Mouse (Mus musculus) myocyte (in vitro differentiated cells): ENCODE measurements at regions not wholly inside any gene's neighbourhood (a gene's known extent, or its start where the extent isn't known, plus 50 kb on each side); places are given as distances from the start of the nearest gene placed in this dataset.

Experiments used
- H3K27me3 ChIP-seq: one replicate; pipeline ENCODE4 v1.6.1; 2011; ENCODE audit not compliant: control insufficient read depth, insufficient read depth, insufficient read length
- H3K36me3 ChIP-seq: one replicate; pipeline ENCODE4 v1.6.1; 2011; ENCODE audit not compliant: control insufficient read depth, insufficient read depth
- H3K4me2 ChIP-seq: one replicate; pipeline ENCODE4 v1.6.1; 2011; ENCODE audit warnings: low read depth, control low read depth
- H3K4me3 ChIP-seq: one replicate; pipeline ENCODE4 v1.5.1; 2011; ENCODE audit warnings: mild to moderate bottlenecking, control low read depth, moderate library complexity
- H3K79me2 ChIP-seq: one replicate; pipeline ENCODE4 v1.6.1; 2011; ENCODE audit not compliant: control insufficient read depth, insufficient read depth
- H3ac ChIP-seq: one replicate; pipeline ENCODE4 v1.6.1; 2011; ENCODE audit not compliant: control insufficient read depth, insufficient read length
- CEBPB ChIP-seq: IDR thresholded peaks from 2 replicates; pipeline ENCODE4 v1.6.1; 2011; ENCODE audit warnings: mild to moderate bottlenecking, moderate library complexity; ENCODE audit not compliant: poor library complexity, insufficient read depth, severe bottlenecking
- E2F4 ChIP-seq: IDR thresholded peaks from one replicate; pipeline ENCODE4 v1.6.1; 2011; ENCODE audit warnings: mild to moderate bottlenecking, control low read depth, moderate library complexity; ENCODE audit not compliant: insufficient read depth
- MAX ChIP-seq: IDR thresholded peaks from one replicate; pipeline ENCODE4 v1.6.1; 2011; ENCODE audit warnings: low read depth, mild to moderate bottlenecking, control low read depth
- MYOD1 ChIP-seq, 3 experiments: IDR thresholded peaks; one replicate each; pipeline ENCODE4 v1.6.1; 2011; ENCODE audit warnings: control low read depth in 2 of 3, low read depth in 2 of 3, mild to moderate bottlenecking in 2 of 3, moderate library complexity in 1 of 3; ENCODE audit not compliant: insufficient read length in 2 of 3, control insufficient read depth in 1 of 3
- MYOG ChIP-seq, 3 experiments: IDR thresholded peaks; one replicate each; pipeline ENCODE4 v1.6.1; 2011; ENCODE audit warnings: control low read depth in 2 of 3, low read depth in 2 of 3, mild to moderate bottlenecking in 2 of 3; ENCODE audit not compliant: insufficient read length in 2 of 3, control insufficient read depth in 1 of 3, insufficient read depth in 1 of 3
- POLR2A ChIP-seq: IDR thresholded peaks from one replicate; pipeline ENCODE4 v1.6.1; 2011; ENCODE audit warnings: low read depth, mild to moderate bottlenecking, control low read depth, moderate library complexity; ENCODE audit not compliant: insufficient read length
- POLR2AphosphoS2 ChIP-seq: IDR thresholded peaks from one replicate; pipeline ENCODE4 v1.6.1; 2011; ENCODE audit warnings: low read depth, control low read depth; ENCODE audit not compliant: insufficient read length
- REST ChIP-seq: IDR thresholded peaks from one replicate; pipeline ENCODE4 v1.6.1; 2011; ENCODE audit warnings: mild to moderate bottlenecking, control low read depth, moderate library complexity; ENCODE audit not compliant: insufficient read depth, insufficient read length
- SRF ChIP-seq: IDR thresholded peaks from one replicate; pipeline ENCODE4 v1.6.1; 2011; ENCODE audit warnings: low read depth; ENCODE audit not compliant: control insufficient read depth, insufficient read length
- TCF12 ChIP-seq: IDR thresholded peaks from one replicate; pipeline ENCODE4 v1.6.1; 2011; ENCODE audit warnings: mild to moderate bottlenecking, control low read depth; ENCODE audit not compliant: poor library complexity, insufficient read depth, severe bottlenecking
- TCF3 ChIP-seq: IDR thresholded peaks from one replicate; pipeline ENCODE4 v1.6.1; 2011; ENCODE audit warnings: low read depth, control low read depth; ENCODE audit not compliant: insufficient read length
- USF1 ChIP-seq: IDR thresholded peaks from one replicate; pipeline ENCODE4 v1.6.1; 2011; ENCODE audit warnings: low read depth, mild to moderate bottlenecking, control low read depth, moderate library complexity

DNA sequence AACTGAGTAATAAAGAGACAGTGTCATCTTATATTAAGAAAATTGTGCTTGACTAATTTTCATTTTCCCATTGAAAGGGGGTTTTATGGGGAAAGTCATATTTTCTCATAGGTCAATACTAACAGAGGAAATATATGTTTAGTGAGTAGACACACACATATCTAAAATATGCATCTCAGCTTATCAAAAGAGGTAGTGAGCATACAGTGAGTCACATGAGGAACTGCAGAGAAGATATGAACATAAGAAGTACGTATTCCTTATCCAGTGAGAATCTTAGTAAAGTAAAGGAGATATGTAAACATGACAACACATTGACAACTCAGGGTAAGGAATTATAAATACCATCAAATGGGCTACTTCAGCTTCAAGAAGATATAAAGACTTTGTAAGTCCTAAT is 900.3 kb downstream of the Tbl1xr1 start:
- no peaks in the 10 kb centered on the region for H3K79me2 ChIP-seq
- H3K36me3 ChIP-seq: no peaks in the 10 kb centered on the region
- H3K27me3 ChIP-seq: no peaks in the 10 kb centered on the region
- no peak overlapping the region for H3K4me2 ChIP-seq
- TF ChIP-seq USF1 (no peak), POLR2A (no peak), CEBPB (no peak), E2F4 (no peak)
- H3K4me3 ChIP-seq: no peak overlapping the region
- H3ac ChIP-seq: no peak overlapping the region

DNA sequence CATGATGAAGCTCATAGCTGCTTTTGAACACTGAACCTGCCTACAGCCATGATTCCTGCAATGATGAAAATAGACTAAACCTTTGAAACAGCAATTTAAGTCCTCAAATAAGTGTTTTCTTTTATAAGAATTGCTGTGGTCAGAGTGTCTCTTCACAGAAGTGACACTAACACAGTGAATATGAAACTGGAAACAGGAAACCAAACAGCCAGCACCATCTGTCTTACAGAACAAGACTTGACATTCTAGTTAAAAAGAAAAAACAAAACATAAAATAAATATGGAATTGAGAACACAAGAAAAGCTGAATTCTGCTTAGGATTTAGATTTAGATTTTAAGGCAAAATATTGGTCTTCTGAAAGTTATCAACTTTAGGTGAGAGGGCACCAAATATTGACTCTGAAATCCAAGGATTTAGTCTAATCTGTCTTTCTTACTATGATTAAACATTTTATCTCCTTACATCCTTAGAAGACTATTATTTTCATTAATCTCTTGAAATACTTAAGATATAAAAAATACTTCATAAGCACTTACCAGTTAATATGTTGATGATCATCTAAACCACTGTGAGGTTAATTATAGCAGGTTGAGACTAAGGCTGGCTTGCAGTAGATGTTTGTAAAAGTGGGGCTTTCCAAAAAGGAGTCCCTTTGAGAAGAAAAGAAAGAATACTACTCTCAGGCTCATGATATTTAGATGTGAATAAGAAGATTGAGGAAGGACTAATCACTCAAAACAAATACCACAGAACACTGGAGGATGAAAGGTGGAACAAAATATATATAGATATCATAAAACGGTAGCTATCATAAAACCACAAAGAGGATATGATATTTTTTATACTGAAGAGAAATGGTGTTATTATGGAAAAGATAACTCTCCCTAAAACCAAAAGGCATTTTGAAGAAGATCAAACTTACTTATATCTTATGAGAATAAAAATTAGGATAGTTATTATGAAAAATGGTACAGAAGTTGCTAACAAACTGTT is 903.7 kb downstream of the Tbl1xr1 start:
- Histone ChIP-seq H3K4me3 (no peak overlapping the region), H3ac (no peak overlapping the region), H3K4me2 (no peak overlapping the region), H3K27me3 (no peaks in the 10 kb centered on the region), H3K36me3 (no peaks in the 10 kb centered on the region), H3K79me2 (no peaks in the 10 kb centered on the region)
- no peak for TF ChIP-seq E2F4
- no peak for TF ChIP-seq REST
- TF ChIP-seq POLR2A: no peak
- no peak for TF ChIP-seq MYOD1 (IDR thresholded peaks at IDR 0.05; ENCODE audit: control insufficient read depth in 1 of 3, insufficient read length in 2 of 3, low read depth in 2 of 3)
- no peak for TF ChIP-seq POLR2AphosphoS2
- TF ChIP-seq CEBPB: no peak
- no peak for TF ChIP-seq TCF3
- no peak for TF ChIP-seq SRF
- TF ChIP-seq USF1: no peak
- no peak for TF ChIP-seq MYOG (IDR thresholded peaks at IDR 0.05; ENCODE audit: control insufficient read depth in 1 of 3, insufficient read depth in 1 of 3, insufficient read length in 2 of 3, low read depth in 2 of 3)
- no peak for TF ChIP-seq TCF12

DNA sequence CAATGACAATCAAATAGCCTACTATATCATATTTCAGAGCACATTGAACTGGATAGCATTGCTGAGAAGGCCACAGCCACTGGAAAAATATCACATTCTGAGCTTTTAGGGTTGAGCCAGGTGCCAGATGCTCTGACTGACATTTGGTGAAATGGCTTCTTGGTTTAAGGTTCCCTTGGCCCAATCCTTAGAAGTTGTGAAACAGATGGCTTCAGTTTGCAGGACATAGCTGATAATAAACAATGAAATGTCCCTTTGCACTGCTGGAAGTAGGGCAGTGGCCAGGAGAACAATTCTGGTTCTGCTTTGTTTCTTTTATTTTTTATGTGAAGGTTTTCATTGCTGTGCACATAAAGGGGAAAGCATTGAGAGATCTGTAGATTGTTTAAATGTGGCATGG is 906.0 kb downstream of the Tbl1xr1 start:
- no peaks in the 10 kb centered on the region for H3K36me3 ChIP-seq
- no peak overlapping the region for H3ac ChIP-seq
- H3K79me2 ChIP-seq: no peaks in the 10 kb centered on the region
- H3K4me3 ChIP-seq: no peak overlapping the region
- H3K27me3 ChIP-seq: no peaks in the 10 kb centered on the region
- TF ChIP-seq TCF3 (no peak), USF1 (no peak), POLR2AphosphoS2 (no peak), REST (no peak), E2F4 (no peak), MYOD1 (IDR thresholded peaks at IDR 0.05; ENCODE audit: control insufficient read depth in 1 of 3, insufficient read length in 2 of 3, low read depth in 2 of 3) (no peak), TCF12 (no peak), MYOG (IDR thresholded peaks at IDR 0.05; ENCODE audit: control insufficient read depth in 1 of 3, insufficient read depth in 1 of 3, insufficient read length in 2 of 3, low read depth in 2 of 3) (no peak), POLR2A (no peak), CEBPB (no peak), MAX (no peak)
- H3K4me2 ChIP-seq: no peak overlapping the region

DNA sequence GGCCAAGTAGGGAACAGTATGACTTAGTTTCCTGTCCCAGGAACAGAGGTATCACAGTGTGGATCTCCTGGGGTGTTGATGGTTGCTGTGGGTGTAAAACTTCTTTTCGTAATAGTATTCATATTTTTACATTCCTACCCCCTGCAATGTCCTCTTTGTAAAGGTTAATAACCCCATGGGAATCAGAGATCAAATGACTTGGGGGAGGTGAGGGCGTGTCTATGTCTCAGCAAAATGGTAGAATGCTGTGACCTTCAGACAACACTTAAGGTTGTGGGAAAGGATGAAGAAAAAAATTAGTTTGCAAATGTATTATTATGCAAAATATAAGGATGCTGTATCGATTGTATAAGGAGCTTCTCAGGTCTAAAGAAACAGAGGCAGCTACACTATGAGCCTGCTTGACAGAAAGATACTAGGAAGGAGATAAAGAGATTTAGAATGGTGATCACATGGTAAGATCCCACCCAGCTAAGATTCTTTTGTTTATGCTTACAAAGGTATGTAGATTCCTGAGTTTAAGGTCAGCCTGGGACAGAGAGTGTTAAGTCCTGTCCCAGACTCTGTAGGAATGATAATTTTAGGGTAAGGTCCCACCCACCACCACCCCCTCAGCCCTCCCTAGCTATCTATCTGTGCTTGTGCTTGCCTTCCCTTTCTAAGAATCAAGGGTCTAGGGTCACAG is 913.8 kb downstream of the Tbl1xr1 start:
- H3K4me2 ChIP-seq: no peak overlapping the region
- H3K4me3 ChIP-seq: no peak overlapping the region
- TF ChIP-seq USF1 (no peak), CEBPB (no peak), POLR2A (no peak), TCF3 (no peak), REST (no peak)
- H3K36me3 ChIP-seq: no peaks in the 10 kb centered on the region
- H3K27me3 ChIP-seq: no peaks in the 10 kb centered on the region
- no peak overlapping the region for H3ac ChIP-seq
- H3K79me2 ChIP-seq: no peaks in the 10 kb centered on the region

DNA sequence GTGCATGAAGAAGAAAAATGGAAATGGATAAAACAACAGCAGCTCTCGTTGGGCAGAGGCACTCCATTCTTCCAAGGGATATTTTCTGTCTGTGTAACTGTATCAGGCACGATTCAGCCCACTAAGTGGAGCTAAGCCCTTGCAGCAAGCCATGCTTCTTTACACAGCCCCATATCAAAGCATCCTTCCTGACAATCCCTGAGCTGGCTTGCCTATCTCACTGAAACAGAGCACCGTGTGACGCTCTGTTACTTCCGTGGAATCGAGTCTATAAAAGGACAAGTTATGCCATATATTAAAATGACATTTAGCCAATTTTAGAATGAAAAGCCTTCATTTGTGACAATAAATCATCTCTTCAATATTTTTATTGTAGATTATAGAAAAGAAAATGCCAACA is 918.8 kb downstream of the Tbl1xr1 start:
- Histone ChIP-seq H3ac (no peak overlapping the region), H3K4me3 (no peak overlapping the region), H3K79me2 (no peaks in the 10 kb centered on the region), H3K36me3 (no peaks in the 10 kb centered on the region), H3K4me2 (no peak overlapping the region), H3K27me3 (no peaks in the 10 kb centered on the region)
- TF ChIP-seq TCF3: no peak
- TF ChIP-seq POLR2A: no peak
- TF ChIP-seq POLR2AphosphoS2: no peak
- no peak for TF ChIP-seq SRF
- TF ChIP-seq MYOG (IDR thresholded peaks at IDR 0.05; ENCODE audit: control insufficient read depth in 1 of 3, insufficient read depth in 1 of 3, insufficient read length in 2 of 3, low read depth in 2 of 3): no peak
- TF ChIP-seq CEBPB: no peak
- no peak for TF ChIP-seq USF1
- TF ChIP-seq E2F4: no peak
